Mouse (Mus musculus) myocyte (in vitro differentiated cells): ENCODE measurements around the gene Patl2. TPM values are rescaled to one million over a fixed set of nuclear protein-coding genes. Genes with fewer than 3 reads are reported as not detected.
"Not testable (repeated sequence)": the region's sequence is repeated elsewhere in the genome, so short reads cannot be mapped to it uniquely, and the experiment has no call there.

ENCODE experiments used
- H3K27me3 ChIP-seq: one replicate; pipeline ENCODE4 v1.6.1; 2011; ENCODE audit not compliant: control insufficient read depth, insufficient read depth, insufficient read length
- H3K36me3 ChIP-seq: one replicate; pipeline ENCODE4 v1.6.1; 2011; ENCODE audit not compliant: control insufficient read depth, insufficient read depth
- H3K4me2 ChIP-seq: one replicate; pipeline ENCODE4 v1.6.1; 2011; ENCODE audit warnings: low read depth, control low read depth
- H3K4me3 ChIP-seq: one replicate; pipeline ENCODE4 v1.5.1; 2011; ENCODE audit warnings: mild to moderate bottlenecking, control low read depth, moderate library complexity
- H3K79me2 ChIP-seq: one replicate; pipeline ENCODE4 v1.6.1; 2011; ENCODE audit not compliant: control insufficient read depth, insufficient read depth
- H3ac ChIP-seq: one replicate; pipeline ENCODE4 v1.6.1; 2011; ENCODE audit not compliant: control insufficient read depth, insufficient read length
- CEBPB ChIP-seq: IDR thresholded peaks from 2 replicates; pipeline ENCODE4 v1.6.1; 2011; ENCODE audit warnings: mild to moderate bottlenecking, moderate library complexity; ENCODE audit not compliant: poor library complexity, insufficient read depth, severe bottlenecking
- E2F4 ChIP-seq: IDR thresholded peaks from one replicate; pipeline ENCODE4 v1.6.1; 2011; ENCODE audit warnings: mild to moderate bottlenecking, control low read depth, moderate library complexity; ENCODE audit not compliant: insufficient read depth
- MAX ChIP-seq: IDR thresholded peaks from one replicate; pipeline ENCODE4 v1.6.1; 2011; ENCODE audit warnings: low read depth, mild to moderate bottlenecking, control low read depth
- MYOD1 ChIP-seq, 3 experiments: IDR thresholded peaks; one replicate each; pipeline ENCODE4 v1.6.1; 2011; ENCODE audit warnings: control low read depth in 2 of 3, low read depth in 2 of 3, mild to moderate bottlenecking in 2 of 3, moderate library complexity in 1 of 3; ENCODE audit not compliant: insufficient read length in 2 of 3, control insufficient read depth in 1 of 3
- MYOG ChIP-seq, 3 experiments: IDR thresholded peaks; one replicate each; pipeline ENCODE4 v1.6.1; 2011; ENCODE audit warnings: control low read depth in 2 of 3, low read depth in 2 of 3, mild to moderate bottlenecking in 2 of 3; ENCODE audit not compliant: insufficient read length in 2 of 3, control insufficient read depth in 1 of 3, insufficient read depth in 1 of 3
- POLR2A ChIP-seq: IDR thresholded peaks from one replicate; pipeline ENCODE4 v1.6.1; 2011; ENCODE audit warnings: low read depth, mild to moderate bottlenecking, control low read depth, moderate library complexity; ENCODE audit not compliant: insufficient read length
- POLR2AphosphoS2 ChIP-seq: IDR thresholded peaks from one replicate; pipeline ENCODE4 v1.6.1; 2011; ENCODE audit warnings: low read depth, control low read depth; ENCODE audit not compliant: insufficient read length
- REST ChIP-seq: IDR thresholded peaks from one replicate; pipeline ENCODE4 v1.6.1; 2011; ENCODE audit warnings: mild to moderate bottlenecking, control low read depth, moderate library complexity; ENCODE audit not compliant: insufficient read depth, insufficient read length
- SRF ChIP-seq: IDR thresholded peaks from one replicate; pipeline ENCODE4 v1.6.1; 2011; ENCODE audit warnings: low read depth; ENCODE audit not compliant: control insufficient read depth, insufficient read length
- TCF12 ChIP-seq: IDR thresholded peaks from one replicate; pipeline ENCODE4 v1.6.1; 2011; ENCODE audit warnings: mild to moderate bottlenecking, control low read depth; ENCODE audit not compliant: poor library complexity, insufficient read depth, severe bottlenecking
- TCF3 ChIP-seq: IDR thresholded peaks from one replicate; pipeline ENCODE4 v1.6.1; 2011; ENCODE audit warnings: low read depth, control low read depth; ENCODE audit not compliant: insufficient read length
- USF1 ChIP-seq: IDR thresholded peaks from one replicate; pipeline ENCODE4 v1.6.1; 2011; ENCODE audit warnings: low read depth, mild to moderate bottlenecking, control low read depth, moderate library complexity
- polyA plus RNA-seq: library from polyadenylated mRNA; unstranded; fragments of >200 nt; fragmentation: generic; extraction: Trizol; gene quantifications from one replicate; pipeline ENCODE4 v1.2.1, GENCODE M21; 2012; ENCODE audit warnings: missing spikeins

Gene Patl2
- polyA plus RNA-seq, 1 experiment, result 0.07 TPM

GRCm38 (mm10) chr2:122109714-122110113, 76.3 kb downstream of the Patl2 start:
- Histone ChIP-seq H3K4me2 (no peak overlapping the region), H3ac (no peak overlapping the region), H3K79me2 (no peaks in the 10 kb centered on the region), H3K27me3 (no peaks in the 10 kb centered on the region), H3K36me3 (peaks cover 29% of the 10 kb centered on the region), H3K4me3 (no peak overlapping the region)
- TF ChIP-seq TCF12 (no peak), CEBPB (no peak), E2F4 (no peak), POLR2A (no peak), POLR2AphosphoS2 (no peak), MAX (no peak), MYOD1 (IDR thresholded peaks at IDR 0.05; ENCODE audit: control insufficient read depth in 1 of 3, insufficient read length in 2 of 3, low read depth in 2 of 3) (no peak), SRF (no peak), TCF3 (no peak), REST (no peak), USF1 (no peak), MYOG (IDR thresholded peaks at IDR 0.05; ENCODE audit: control insufficient read depth in 1 of 3, insufficient read depth in 1 of 3, insufficient read length in 2 of 3, low read depth in 2 of 3) (no peak)

- Histone ChIP-seq H3ac (no peak overlapping the region), H3K36me3 (peaks cover 29% of the 10 kb centered on the region)
- no peak for TF ChIP-seq SRF
- no peak for TF ChIP-seq TCF3
- no peak for TF ChIP-seq MYOG (IDR thresholded peaks at IDR 0.05; ENCODE audit: control insufficient read depth in 1 of 3, insufficient read depth in 1 of 3, insufficient read length in 2 of 3, low read depth in 2 of 3)
- no peak for TF ChIP-seq POLR2AphosphoS2
- no peak for TF ChIP-seq MAX
- TF ChIP-seq E2F4, result no peak
- TF ChIP-seq USF1, result no peak
- TF ChIP-seq TCF12, result no peak
- TF ChIP-seq POLR2A, result no peak
- no peak for TF ChIP-seq REST
- TF ChIP-seq MYOD1 (IDR thresholded peaks at IDR 0.05; ENCODE audit: control insufficient read depth in 1 of 3, insufficient read length in 2 of 3, low read depth in 2 of 3), result no peak
These were observed 77.9 kb downstream of the Patl2 start for GRCm38 (mm10) chr2:122108101-122108500.

GRCm38 (mm10) chr2:122102070-122102469, 83.9 kb downstream of the Patl2 start:
- Histone ChIP-seq H3K4me2 (no peak overlapping the region), H3K4me3 (no peak overlapping the region), H3K79me2 (no peaks in the 10 kb centered on the region), H3K27me3 (no peaks in the 10 kb centered on the region), H3K36me3 (peaks cover 6% of the 10 kb centered on the region), H3ac (no peak overlapping the region)
- no peak for TF ChIP-seq MYOD1 (IDR thresholded peaks at IDR 0.05; ENCODE audit: control insufficient read depth in 1 of 3, insufficient read length in 2 of 3, low read depth in 2 of 3)
- TF ChIP-seq SRF, result no peak
- no peak for TF ChIP-seq REST
- no peak for TF ChIP-seq E2F4
- no peak for TF ChIP-seq MYOG (IDR thresholded peaks at IDR 0.05; ENCODE audit: control insufficient read depth in 1 of 3, insufficient read depth in 1 of 3, insufficient read length in 2 of 3, low read depth in 2 of 3)
- no peak for TF ChIP-seq CEBPB

More at GRCm38 (mm10) chr2:122108101-122108500, 77.9 kb downstream of the Patl2 start:
- Histone ChIP-seq H3K79me2 (no peaks in the 10 kb centered on the region), H3K4me3 (no peak overlapping the region), H3K4me2 (no peak overlapping the region), H3K27me3 (no peaks in the 10 kb centered on the region)

- not testable (repeated sequence) for H3K79me2 ChIP-seq, H3K27me3 ChIP-seq, H3K4me3 ChIP-seq, H3ac ChIP-seq, H3K4me2 ChIP-seq
- peaks cover 26% of the 10 kb centered on the region for H3K36me3 ChIP-seq
These were observed 88.3 kb downstream of the Patl2 start for GRCm38 (mm10) chr2:122097686-122098085.

GRCm38 (mm10) chr2:122093844-122094243, 92.1 kb downstream of the Patl2 start:
- Histone ChIP-seq H3ac (no peak overlapping the region), H3K36me3 (peaks cover 26% of the 10 kb centered on the region), H3K4me2 (no peak overlapping the region), H3K27me3 (no peaks in the 10 kb centered on the region), H3K79me2 (no peaks in the 10 kb centered on the region), H3K4me3 (no peak overlapping the region)
- TF ChIP-seq TCF12 (no peak), POLR2A (no peak), SRF (no peak), USF1 (no peak), MYOD1 (IDR thresholded peaks at IDR 0.05; ENCODE audit: control insufficient read depth in 1 of 3, insufficient read length in 2 of 3, low read depth in 2 of 3) (no peak), E2F4 (no peak), POLR2AphosphoS2 (no peak), MYOG (IDR thresholded peaks at IDR 0.05; ENCODE audit: control insufficient read depth in 1 of 3, insufficient read depth in 1 of 3, insufficient read length in 2 of 3, low read depth in 2 of 3) (no peak), TCF3 (no peak), MAX (no peak), REST (no peak), CEBPB (no peak)
